Mouse (Mus musculus) small intestine, adult 2 months (tissue): Measurements from ENCODE around the gene Morn1.

Source experiments
- CTCF ChIP-seq: fragments of 200-500 bp; IDR thresholded peaks from 2 replicates; pipeline ENCODE4 v1.5.1; 2012; ENCODE audit warnings: low read depth, mild to moderate bottlenecking, control low read depth, inconsistent platforms, low read length, moderate library complexity, mixed read lengths; ENCODE audit not compliant: insufficient replicate concordance, insufficient read length; ENCODE audit errors: extremely low read depth
- POLR2A ChIP-seq: fragments of 200-500 bp; IDR thresholded peaks from 2 replicates; pipeline ENCODE4 v1.6.1; 2012; ENCODE audit warnings: low read depth, mild to moderate bottlenecking, control low read depth, inconsistent platforms, low read length, moderate library complexity

- no peak for TF ChIP-seq CTCF
- TF ChIP-seq POLR2A = no peak
These were observed 87.7 kb downstream of the Morn1 start for GRCm38 (mm10) chr4:155173822-155174785.
